Mouse (Mus musculus): ENCODE results near the gene Parp16. TPM values are rescaled to one million over a fixed set of nuclear protein-coding genes. Genes with fewer than 3 reads are reported as not detected.
"Not testable (repeated sequence)": the region's sequence is repeated elsewhere in the genome, so short reads cannot be mapped to it uniquely, and the experiment has no call there.

The Parp16 gene
- polyA plus RNA-seq, 1 experiment from 2014 or later: 5.4 TPM

- Histone ChIP-seq H3K9ac (peak overlapping the region; percentile 61), H3K27me3 (no peaks in the 10 kb centered on the region), H3K9me3 (no peaks in the 10 kb centered on the region), H3K27ac (peak overlapping the region; percentile 87), H3K4me3 (peak overlapping the region; percentile 70), H3K36me3 (no peaks in the 10 kb centered on the region), H3K4me2 (peak overlapping the region; percentile 87), H3K4me1 (peaks cover 28% of the 10 kb centered on the region)
- 3% methylated on average over 31 of the region's 31 CpGs for WGBS
- peak; percentile 52; the same call in 1 of the 2 replicates for ATAC-seq (ENCODE audit: borderline replicate concordance, extremely low read depth, low FRiP score, low TSS enrichment)
These were observed 20.5 kb downstream of the Parp16 start for GRCm38 (mm10) chr9:65215494-65216126.

GRCm38 (mm10) chr9:65216972-65217371, 21.8 kb downstream of the Parp16 start:
- no peak overlapping the region for H3K4me2 ChIP-seq
- peaks cover 28% of the 10 kb centered on the region for H3K4me1 ChIP-seq
- H3K4me3 ChIP-seq: no peak overlapping the region
- H3K27ac ChIP-seq: no peak overlapping the region
- 46% methylated on average over 8 of the region's 8 CpGs for WGBS
- no peak for ATAC-seq (ENCODE audit: borderline replicate concordance, extremely low read depth, low FRiP score, low TSS enrichment)
- no peaks in the 10 kb centered on the region for H3K36me3 ChIP-seq
- H3K9ac ChIP-seq: no peak overlapping the region
- H3K9me3 ChIP-seq: no peaks in the 10 kb centered on the region
- no peaks in the 10 kb centered on the region for H3K27me3 ChIP-seq

- Histone ChIP-seq H3K4me1 (peaks cover 28% of the 10 kb centered on the region), H3K4me3 (no peak overlapping the region), H3K27me3 (no peaks in the 10 kb centered on the region), H3K9me3 (no peaks in the 10 kb centered on the region), H3K4me2 (no peak overlapping the region), H3K36me3 (no peaks in the 10 kb centered on the region), H3K9ac (no peak overlapping the region), H3K27ac (no peak overlapping the region)
- whole genome bisulfite sequencing: 56% methylated on average over 6 of the region's 6 CpGs
- ATAC-seq (ENCODE audit: borderline replicate concordance, extremely low read depth, low FRiP score, low TSS enrichment): no peak
These were observed 22.5 kb downstream of the Parp16 start for GRCm38 (mm10) chr9:65217661-65218060.

GRCm38 (mm10) chr9:65218916-65219315, 23.8 kb downstream of the Parp16 start:
- no peak overlapping the region for H3K4me3 ChIP-seq
- H3K27ac ChIP-seq: no peak overlapping the region
- H3K4me1 ChIP-seq: peaks cover 28% of the 10 kb centered on the region
- H3K9me3 ChIP-seq: no peaks in the 10 kb centered on the region
- H3K27me3 ChIP-seq: no peaks in the 10 kb centered on the region
- ATAC-seq (ENCODE audit: borderline replicate concordance, extremely low read depth, low FRiP score, low TSS enrichment): no peak
- H3K4me2 ChIP-seq: no peak overlapping the region
- no peaks in the 10 kb centered on the region for H3K36me3 ChIP-seq
- no peak overlapping the region for H3K9ac ChIP-seq
- WGBS: 60% methylated on average over 1 of the region's 1 CpGs

- not testable (repeated sequence) for H3K4me3 ChIP-seq; H3K9ac ChIP-seq; H3K27me3 ChIP-seq; H3K36me3 ChIP-seq; ATAC-seq (ENCODE audit: borderline replicate concordance, extremely low read depth, low FRiP score, low TSS enrichment); H3K27ac ChIP-seq; H3K4me2 ChIP-seq; H3K9me3 ChIP-seq
- H3K4me1 ChIP-seq: peaks cover 22% of the 10 kb centered on the region
- 40% methylated on average over 3 of the region's 3 CpGs for WGBS
These were observed 25.2 kb downstream of the Parp16 start for GRCm38 (mm10) chr9:65220398-65220797.

- no peak for ATAC-seq (ENCODE audit: borderline replicate concordance, extremely low read depth, low FRiP score, low TSS enrichment)
- no peak overlapping the region for H3K4me3 ChIP-seq
- 83% methylated on average over 6 of the region's 6 CpGs for WGBS
These were observed 28.8 kb downstream of the Parp16 start for GRCm38 (mm10) chr9:65223927-65224326.

GRCm38 (mm10) chr9:65225795-65226194, 30.6 kb downstream of the Parp16 start:
- Histone ChIP-seq H3K9ac (no peak overlapping the region), H3K4me3 (no peak overlapping the region), H3K27me3 (no peaks in the 10 kb centered on the region), H3K9me3 (no peaks in the 10 kb centered on the region), H3K4me2 (no peak overlapping the region), H3K27ac (no peak overlapping the region), H3K36me3 (no peaks in the 10 kb centered on the region), H3K4me1 (no peaks in the 10 kb centered on the region)
- WGBS: 31% methylated on average over 4 of the region's 4 CpGs
- no peak for ATAC-seq (ENCODE audit: borderline replicate concordance, extremely low read depth, low FRiP score, low TSS enrichment)

More at GRCm38 (mm10) chr9:65223927-65224326, 28.8 kb downstream of the Parp16 start:
- H3K27ac ChIP-seq: no peak overlapping the region
- no peak overlapping the region for H3K4me2 ChIP-seq
- H3K9ac ChIP-seq: no peak overlapping the region
- H3K27me3 ChIP-seq: no peaks in the 10 kb centered on the region
- H3K36me3 ChIP-seq: no peaks in the 10 kb centered on the region
- no peaks in the 10 kb centered on the region for H3K9me3 ChIP-seq
- no peaks in the 10 kb centered on the region for H3K4me1 ChIP-seq

- WGBS: 70% methylated on average over 6 of the region's 6 CpGs
- ATAC-seq (ENCODE audit: borderline replicate concordance, extremely low read depth, low FRiP score, low TSS enrichment): no peak
- Histone ChIP-seq H3K27ac (no peak overlapping the region), H3K9ac (no peak overlapping the region), H3K27me3 (no peaks in the 10 kb centered on the region), H3K4me3 (no peak overlapping the region), H3K9me3 (no peaks in the 10 kb centered on the region), H3K36me3 (no peaks in the 10 kb centered on the region), H3K4me2 (no peak overlapping the region), H3K4me1 (no peaks in the 10 kb centered on the region)
These were observed 35.1 kb downstream of the Parp16 start for GRCm38 (mm10) chr9:65230250-65230649.

GRCm38 (mm10) chr9:65231284-65231683, 36.1 kb downstream of the Parp16 start:
- 53% methylated on average over 8 of the region's 8 CpGs for WGBS
- no peaks in the 10 kb centered on the region for H3K4me1 ChIP-seq
- no peaks in the 10 kb centered on the region for H3K9me3 ChIP-seq
- H3K4me2 ChIP-seq: no peak overlapping the region
- no peak overlapping the region for H3K9ac ChIP-seq
- ATAC-seq (ENCODE audit: borderline replicate concordance, extremely low read depth, low FRiP score, low TSS enrichment): no peak
- H3K27me3 ChIP-seq: no peaks in the 10 kb centered on the region
- H3K4me3 ChIP-seq: no peak overlapping the region
- H3K36me3 ChIP-seq: no peaks in the 10 kb centered on the region
- no peak overlapping the region for H3K27ac ChIP-seq

GRCm38 (mm10) chr9:65233243-65233985, 38.3 kb downstream of the Parp16 start:
- H3K4me1 ChIP-seq: peaks cover 10% of the 10 kb centered on the region; the same call in 1 of the 2 replicates
- H3K4me3 ChIP-seq: no peak overlapping the region
- no peak for ATAC-seq (ENCODE audit: borderline replicate concordance, extremely low read depth, low FRiP score, low TSS enrichment)
- no peaks in the 10 kb centered on the region for H3K27me3 ChIP-seq
- H3K9me3 ChIP-seq: no peaks in the 10 kb centered on the region
- no peaks in the 10 kb centered on the region for H3K36me3 ChIP-seq
- no peak overlapping the region for H3K9ac ChIP-seq
- no peak overlapping the region for H3K27ac ChIP-seq
- no peak overlapping the region for H3K4me2 ChIP-seq
- WGBS: 72% methylated on average over 9 of the region's 9 CpGs

GRCm38 (mm10) chr9:65234734-65235133, 39.6 kb downstream of the Parp16 start:
- no peak overlapping the region for H3K4me3 ChIP-seq
- WGBS: 73% methylated on average over 3 of the region's 3 CpGs
- no peaks in the 10 kb centered on the region for H3K36me3 ChIP-seq
- H3K27me3 ChIP-seq: no peaks in the 10 kb centered on the region
- no peak overlapping the region for H3K27ac ChIP-seq
- no peaks in the 10 kb centered on the region for H3K9me3 ChIP-seq
- no peak overlapping the region for H3K4me2 ChIP-seq
- no peak for ATAC-seq (ENCODE audit: borderline replicate concordance, extremely low read depth, low FRiP score, low TSS enrichment)
- H3K9ac ChIP-seq: no peak overlapping the region
- H3K4me1 ChIP-seq: peaks cover 15% of the 10 kb centered on the region

- H3K9ac ChIP-seq: no peak overlapping the region
- ATAC-seq (ENCODE audit: borderline replicate concordance, extremely low read depth, low FRiP score, low TSS enrichment): no peak
- no peaks in the 10 kb centered on the region for H3K27me3 ChIP-seq
- H3K4me1 ChIP-seq: peaks cover 15% of the 10 kb centered on the region
- H3K9me3 ChIP-seq: no peaks in the 10 kb centered on the region
- no peak overlapping the region for H3K27ac ChIP-seq
- 19% methylated on average over 1 of the region's 1 CpGs for WGBS
- no peaks in the 10 kb centered on the region for H3K36me3 ChIP-seq
- no peak overlapping the region for H3K4me3 ChIP-seq
- no peak overlapping the region for H3K4me2 ChIP-seq
These were observed 40.4 kb downstream of the Parp16 start for GRCm38 (mm10) chr9:65235601-65236000.

Data from lung, embryonic 15.5 days (tissue).